Mouse (Mus musculus): ENCODE results near the gene Prkag3.

Prkag3 gene

GRCm38 (mm10) chr1:74713859-74714730 is 34.9 kb downstream of the Prkag3 start:
- DNase-seq (ENCODE audit: low read depth in 1 of 2, low spot score in 2 of 2) = no peak

GRCm38 (mm10) chr1:74713099-74713858 is 35.7 kb downstream of the Prkag3 start, which contains the start of gene Cyp27a1:
Gene Cyp27a1 (plus strand): TSS chr1:74713574.
- peak; percentile 27 to 53 for DNase-seq (ENCODE audit: low read depth in 1 of 2, low spot score in 2 of 2)

- DNase-seq (ENCODE audit: low read depth in 1 of 2, low spot score in 2 of 2) = peak in 1 of 2 experiments; percentile 7
Measured at GRCm38 (mm10) chr1:74712461-74713098, 36.4 kb downstream of the Prkag3 start.

GRCm38 (mm10) chr1:74712046-74712445 is 37.0 kb downstream of the Prkag3 start:
- no peak for DNase-seq (ENCODE audit: low read depth in 1 of 2, low spot score in 2 of 2)

GRCm38 (mm10) chr1:74709566-74709965 is 39.5 kb downstream of the Prkag3 start:
- no peak for DNase-seq (ENCODE audit: low read depth in 1 of 2, low spot score in 2 of 2)

- no peak for DNase-seq (ENCODE audit: low read depth in 1 of 2, low spot score in 2 of 2)
Measured at GRCm38 (mm10) chr1:74705016-74705415, 44.0 kb downstream of the Prkag3 start.

GRCm38 (mm10) chr1:74704156-74704555 is 44.9 kb downstream of the Prkag3 start:
- DNase-seq (ENCODE audit: low read depth in 1 of 2, low spot score in 2 of 2) = no peak

- no peak for DNase-seq (ENCODE audit: low read depth in 1 of 2, low spot score in 2 of 2)
Measured at GRCm38 (mm10) chr1:74702142-74702553, 46.9 kb downstream of the Prkag3 start.

- no peak for DNase-seq (ENCODE audit: low read depth in 1 of 2, low spot score in 2 of 2)
Measured at GRCm38 (mm10) chr1:74698791-74699190, 50.2 kb downstream of the Prkag3 start.

- no peak for DNase-seq (ENCODE audit: low read depth in 1 of 2, low spot score in 2 of 2)
Measured at GRCm38 (mm10) chr1:74698353-74698752, 50.7 kb downstream of the Prkag3 start.

- no peak for DNase-seq (ENCODE audit: low read depth in 1 of 2, low spot score in 2 of 2)
Measured at GRCm38 (mm10) chr1:74697416-74697815, 51.6 kb downstream of the Prkag3 start.

GRCm38 (mm10) chr1:74695836-74696235 is 53.2 kb downstream of the Prkag3 start:
- DNase-seq (ENCODE audit: low read depth in 1 of 2, low spot score in 2 of 2) = no peak

GRCm38 (mm10) chr1:74693891-74694583 is 55.0 kb downstream of the Prkag3 start:
- DNase-seq (ENCODE audit: low read depth in 1 of 2, low spot score in 2 of 2) = no peak
